Mouse (Mus musculus): ENCODE data around the gene Olfr844. TPM values are rescaled to one million over a fixed set of nuclear protein-coding genes. Genes with fewer than 3 reads are reported as not detected.

The Olfr844 gene
- polyA plus RNA-seq (2015; fragmentation: Nextera tagmentation; extraction: Ambion mirVana), result not detected in 2 replicates

DNA sequence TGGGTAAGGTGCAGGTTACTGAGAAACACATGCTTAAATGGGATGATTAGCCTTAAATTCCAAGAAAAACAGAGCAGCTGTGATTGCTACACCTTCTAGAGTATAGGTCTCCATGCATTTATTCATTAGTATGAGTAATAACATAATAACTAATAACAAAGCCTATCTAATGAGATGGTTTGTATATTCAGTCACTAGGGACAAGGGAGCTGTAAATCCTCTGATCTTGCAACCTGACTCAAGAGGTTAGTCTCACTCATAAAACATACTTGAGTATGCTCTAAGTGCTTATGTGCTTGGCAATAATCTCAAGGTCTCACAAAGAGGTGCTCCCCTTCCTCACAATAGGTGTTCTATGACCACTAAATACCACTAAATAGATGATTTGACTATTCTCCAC, at the start of gene Olfr844:
Gene Olfr844, plus strand, starts transcription at position 301 of the 400 bp plus-strand sequence.
- Histone ChIP-seq H3K4me2 (ENCODE audit: low read depth, low read length) (no peak within 1 kb of the TSS), H3K4me3 (ENCODE audit: low read length) (no peak within 1 kb of the TSS), H3K36me3 (ENCODE audit: control insufficient read depth, insufficient read depth) (no peaks in the 10 kb centered on the region), H3K9me3 (replicated peaks; ENCODE audit: control insufficient read depth, low read length) (no peaks in the 10 kb centered on the region; the same call in 1 of the 2 replicates), H3K4me1 (ENCODE audit: control insufficient read depth, insufficient read depth, low read length) (no peaks in the 10 kb centered on the region), H3K9ac (ENCODE audit: low read length) (no peak within 1 kb of the TSS), H3K27ac (ENCODE audit: low read length) (no peak within 1 kb of the TSS), H3K27me3 (ENCODE audit: control insufficient read depth, insufficient read depth, low read length) (no peaks in the 10 kb centered on the region)
- no peak for ATAC-seq (replicated peaks; ENCODE audit: extremely low read depth, insufficient read depth, low FRiP score)

DNA sequence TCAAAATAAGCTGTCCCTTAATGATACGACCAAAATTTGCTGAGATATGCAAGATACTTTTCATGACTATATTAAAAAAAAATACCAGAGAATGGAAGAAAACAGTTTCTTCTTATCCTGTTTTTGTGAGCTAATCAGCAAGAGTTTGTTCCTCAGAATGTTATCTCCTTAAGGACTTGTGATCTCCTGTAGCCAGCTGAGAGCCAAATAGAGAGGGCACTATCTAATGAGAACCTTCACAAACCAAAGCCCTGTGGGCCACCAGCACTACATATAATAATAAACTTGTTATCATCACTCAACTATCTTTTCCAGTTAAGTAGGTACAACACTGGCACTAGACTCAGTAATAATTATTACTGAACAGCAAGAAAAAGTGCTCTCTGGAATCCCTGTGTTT, 20.0 kb downstream of the Olfr844 start, which contains the start of gene Olfr845:
Gene Olfr845, plus strand, starts transcription at position 301 of the 400 bp plus-strand sequence.
- Histone ChIP-seq H3K9me3 (replicated peaks; ENCODE audit: control insufficient read depth, low read length) (peaks cover 5% of the 10 kb centered on the region; the same call in 1 of the 2 replicates), H3K27me3 (ENCODE audit: control insufficient read depth, insufficient read depth, low read length) (no peaks in the 10 kb centered on the region), H3K4me3 (ENCODE audit: low read length) (no peak within 1 kb of the TSS), H3K27ac (ENCODE audit: low read length) (no peak within 1 kb of the TSS), H3K36me3 (ENCODE audit: control insufficient read depth, insufficient read depth) (no peaks in the 10 kb centered on the region), H3K4me1 (ENCODE audit: control insufficient read depth, insufficient read depth, low read length) (no peaks in the 10 kb centered on the region), H3K9ac (ENCODE audit: low read length) (no peak within 1 kb of the TSS), H3K4me2 (ENCODE audit: low read depth, low read length) (no peak within 1 kb of the TSS)
- WGBS, result 57% methylated on average over 1 of the region's 1 CpGs
- ATAC-seq (replicated peaks; ENCODE audit: extremely low read depth, insufficient read depth, low FRiP score), result no peak

DNA sequence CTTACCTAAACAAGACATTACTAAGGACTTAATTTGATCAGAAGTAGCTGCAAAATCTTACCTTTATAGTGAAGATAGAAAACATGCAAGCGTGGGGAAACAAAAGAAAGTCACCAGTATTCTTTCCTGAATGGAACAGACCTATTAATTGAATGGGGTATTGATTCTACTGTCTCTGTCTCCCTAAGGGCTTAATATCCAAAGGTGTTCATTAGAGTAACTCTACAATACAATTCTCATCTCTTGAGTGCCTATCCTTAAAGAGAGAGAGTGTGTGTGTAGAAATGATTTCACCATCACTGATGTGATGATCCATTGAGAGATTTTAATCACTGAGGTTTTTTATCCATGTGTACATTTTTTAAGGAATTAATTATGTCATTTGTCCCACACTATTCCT, 47.8 kb downstream of the Olfr844 start, which contains the start of gene Olfr846:
Gene Olfr846, minus strand, starts transcription at position 101 of the 400 bp plus-strand sequence.
- ATAC-seq (replicated peaks; ENCODE audit: extremely low read depth, insufficient read depth, low FRiP score), result no peak
- 31% methylated on average over 1 of the region's 1 CpGs for WGBS
- 0 out of 2 replicates have a peak, but pooled peaks cover 3% of the 10 kb centered on the region for H3K9me3 ChIP-seq (replicated peaks; ENCODE audit: control insufficient read depth, low read length)

More for the DNA sequence above, 47.8 kb downstream of the Olfr844 start, which contains the start of gene Olfr846:
- H3K4me1 ChIP-seq (ENCODE audit: control insufficient read depth, insufficient read depth, low read length), result no peaks in the 10 kb centered on the region
- no peaks in the 10 kb centered on the region for H3K27me3 ChIP-seq (ENCODE audit: control insufficient read depth, insufficient read depth, low read length)
- H3K4me2 ChIP-seq (ENCODE audit: low read depth, low read length), result no peak within 1 kb of the TSS
- no peak within 1 kb of the TSS for H3K9ac ChIP-seq (ENCODE audit: low read length)
- no peaks in the 10 kb centered on the region for H3K36me3 ChIP-seq (ENCODE audit: control insufficient read depth, insufficient read depth)
- no peak within 1 kb of the TSS for H3K4me3 ChIP-seq (ENCODE audit: low read length)
- H3K27ac ChIP-seq (ENCODE audit: low read length), result no peak within 1 kb of the TSS

Other genes starting within 250 kb of the Olfr844 start
- not detected in 2 replicates for gene Olfr836, start 196.0 kb upstream of the Olfr844 start, polyA plus RNA-seq (2015; fragmentation: Nextera tagmentation; extraction: Ambion mirVana)
- gene Olfr837, start 180.0 kb upstream of the Olfr844 start, polyA plus RNA-seq (2015; fragmentation: Nextera tagmentation; extraction: Ambion mirVana), result not detected in 2 replicates
- not detected in 2 replicates for gene Olfr839-ps1, start 139.0 kb upstream of the Olfr844 start, polyA plus RNA-seq (2015; fragmentation: Nextera tagmentation; extraction: Ambion mirVana)
- gene Olfr843, start 64.4 kb upstream of the Olfr844 start, polyA plus RNA-seq (2015; fragmentation: Nextera tagmentation; extraction: Ambion mirVana), result not detected in 2 replicates
- not detected in 2 replicates for gene Olfr845, start 20.1 kb downstream of the Olfr844 start, polyA plus RNA-seq (2015; fragmentation: Nextera tagmentation; extraction: Ambion mirVana)
- not detected in 2 replicates for gene Olfr846, start 47.7 kb downstream of the Olfr844 start, polyA plus RNA-seq (2015; fragmentation: Nextera tagmentation; extraction: Ambion mirVana)
- not detected in 2 replicates for gene Olfr847, start 62.3 kb downstream of the Olfr844 start, polyA plus RNA-seq (2015; fragmentation: Nextera tagmentation; extraction: Ambion mirVana)
- not detected in 2 replicates for gene Olfr849, start 123.9 kb downstream of the Olfr844 start, polyA plus RNA-seq (2015; fragmentation: Nextera tagmentation; extraction: Ambion mirVana)
- gene Olfr850, start 161.9 kb downstream of the Olfr844 start, polyA plus RNA-seq (2015; fragmentation: Nextera tagmentation; extraction: Ambion mirVana), result not detected in 2 replicates
- gene Olfr851, start 176.9 kb downstream of the Olfr844 start, polyA plus RNA-seq (2015; fragmentation: Nextera tagmentation; extraction: Ambion mirVana), result not detected in 2 replicates
- not detected in 2 replicates for gene Olfr853, start 224.7 kb downstream of the Olfr844 start, polyA plus RNA-seq (2015; fragmentation: Nextera tagmentation; extraction: Ambion mirVana)

Data from heart, embryonic 16.5 days (tissue).